Mouse (Mus musculus) spleen, adult 2 months (tissue): Measurements from ENCODE around the gene Ndufs8.
A peak's percentile ranks its signal among the peaks of the same experiment; 100 is the strongest.

Experiments
- CTCF ChIP-seq: fragments of 200-500 bp; IDR thresholded peaks from 2 replicates; pipeline ENCODE4 v1.5.1; 2011; ENCODE audit warnings: mild to moderate bottlenecking, inconsistent platforms; ENCODE audit not compliant: insufficient read depth, insufficient read length, insufficient replicate concordance; ENCODE audit errors: extremely low read depth
- POLR2A ChIP-seq: fragments of 200-500 bp; IDR thresholded peaks from 2 replicates; pipeline ENCODE4 v1.6.1; 2011; ENCODE audit warnings: low read depth, low read length, inconsistent platforms

DNA sequence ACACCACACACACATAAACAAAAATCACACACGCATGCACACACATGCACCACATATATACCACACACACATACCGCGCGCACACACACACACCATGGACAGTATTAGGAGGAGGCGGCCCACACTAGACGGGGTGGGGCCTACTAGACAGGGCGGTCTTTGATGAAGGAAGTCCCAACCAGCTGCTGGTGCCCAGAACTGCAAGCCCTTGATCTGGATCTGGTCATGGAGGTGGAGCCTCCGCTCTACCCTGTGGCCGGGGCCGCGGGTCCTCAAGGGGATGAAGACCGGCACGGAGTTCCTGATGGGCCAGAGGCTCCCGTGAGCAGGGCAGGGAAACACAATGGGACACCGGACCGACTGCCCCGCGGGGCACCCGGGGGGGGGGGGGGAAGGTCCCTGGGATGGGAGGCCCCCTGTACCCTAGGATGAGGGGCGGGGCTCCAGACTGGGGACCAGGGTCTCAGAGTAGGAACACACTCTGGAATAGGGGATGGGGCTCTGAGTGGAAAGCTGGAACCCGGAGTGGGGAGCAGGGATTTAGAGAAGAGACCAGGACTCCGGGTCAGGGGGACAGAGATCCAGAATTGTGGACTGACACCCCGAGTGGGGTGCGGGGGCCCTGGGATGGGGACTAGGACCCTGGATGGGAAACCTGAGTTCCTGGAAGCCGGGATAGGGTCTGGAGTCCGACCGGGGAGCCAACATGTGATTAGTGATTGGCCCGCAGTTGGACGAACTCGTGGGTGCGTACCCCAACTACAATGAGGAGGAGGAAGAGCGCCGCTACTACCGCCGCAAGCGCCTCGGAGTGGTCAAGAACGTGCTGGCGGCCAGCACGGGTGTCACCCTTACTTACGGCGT lies 22.7 kb upstream of the Ndufs8 start, which contains the start of gene Unc93b1:
- TF ChIP-seq CTCF (no peak), POLR2A (peak; percentile 90)
